Mouse (Mus musculus): ENCODE results near the gene Vav2. TPM values are rescaled to one million over a fixed set of nuclear protein-coding genes. Genes with fewer than 3 reads are reported as not detected.
A peak's percentile ranks its signal among the peaks of the same experiment; 100 is the strongest.

The Vav2 gene
- total and polyA plus RNA-seq, 2 experiments from 2014 or later = 6.4 to 33.6 TPM

GRCm38 (mm10) chr2:27268325-27268724, 158.5 kb downstream of the Vav2 start:
- DNase-seq (ENCODE audit: low spot score) = no peak
- WGBS = 66% methylated on average over 2 of the region's 2 CpGs
- H3K27ac ChIP-seq (ENCODE audit: low read depth, low read length) = no peak overlapping the region
- peaks cover 2% of the 10 kb centered on the region; the same call in 1 of the 2 replicates for H3K9me3 ChIP-seq (ENCODE audit: low read length)
- no peak for ATAC-seq (ENCODE audit: low FRiP score)
- no peak overlapping the region for H3K9ac ChIP-seq (replicated peaks; ENCODE audit: low read length, poor library complexity, severe bottlenecking)
- no peaks in the 10 kb centered on the region for H3K27me3 ChIP-seq (ENCODE audit: insufficient read depth, low read length)
- no peaks in the 10 kb centered on the region for H3K4me1 ChIP-seq (ENCODE audit: insufficient read depth, low read length)
- H3K4me2 ChIP-seq (ENCODE audit: low read depth, low read length, poor library complexity, severe bottlenecking) = no peak overlapping the region
- H3K4me3 ChIP-seq (ENCODE audit: low read depth, low read length) = no peak overlapping the region
- no peak for TF ChIP-seq CTCF (IDR thresholded peaks at IDR 0.05)
- peaks cover 50% of the 10 kb centered on the region for H3K36me3 ChIP-seq (ENCODE audit: insufficient read depth, low read length)

GRCm38 (mm10) chr2:27265819-27266218, 161.0 kb downstream of the Vav2 start:
- no peak overlapping the region for H3K27ac ChIP-seq (ENCODE audit: low read depth, low read length)
- no peak overlapping the region for H3K4me3 ChIP-seq (ENCODE audit: low read depth, low read length)
- WGBS = 90% methylated on average over 3 of the region's 3 CpGs
- no peaks in the 10 kb centered on the region for H3K27me3 ChIP-seq (ENCODE audit: insufficient read depth, low read length)
- no peak overlapping the region for H3K4me2 ChIP-seq (ENCODE audit: low read depth, low read length, poor library complexity, severe bottlenecking)
- DNase-seq (ENCODE audit: low spot score) = no peak
- H3K9ac ChIP-seq (replicated peaks; ENCODE audit: low read length, poor library complexity, severe bottlenecking) = no peak overlapping the region
- no peak for TF ChIP-seq CTCF (IDR thresholded peaks at IDR 0.05)
- H3K36me3 ChIP-seq (ENCODE audit: insufficient read depth, low read length) = peaks cover 49% of the 10 kb centered on the region
- peaks cover 2% of the 10 kb centered on the region; the same call in 1 of the 2 replicates for H3K9me3 ChIP-seq (ENCODE audit: low read length)
- ATAC-seq (ENCODE audit: low FRiP score) = no peak
- no peaks in the 10 kb centered on the region for H3K4me1 ChIP-seq (ENCODE audit: insufficient read depth, low read length)

GRCm38 (mm10) chr2:27262984-27263383, 163.8 kb downstream of the Vav2 start:
- ATAC-seq (ENCODE audit: low FRiP score) = no peak
- no peak for TF ChIP-seq CTCF (IDR thresholded peaks at IDR 0.05)
- 88% methylated on average over 4 of the region's 4 CpGs for WGBS

GRCm38 (mm10) chr2:27251434-27251833, 175.4 kb downstream of the Vav2 start:
- no peak overlapping the region for H3K4me2 ChIP-seq (ENCODE audit: low read depth, low read length, poor library complexity, severe bottlenecking)
- TF ChIP-seq CTCF (IDR thresholded peaks at IDR 0.05) = no peak; the same call in 1 of the 2 replicates
- H3K4me3 ChIP-seq (ENCODE audit: low read depth, low read length) = no peak overlapping the region
- H3K4me1 ChIP-seq (ENCODE audit: insufficient read depth, low read length) = no peaks in the 10 kb centered on the region
- no peaks in the 10 kb centered on the region for H3K9me3 ChIP-seq (ENCODE audit: low read length)
- no peak overlapping the region for H3K27ac ChIP-seq (ENCODE audit: low read depth, low read length)
- H3K9ac ChIP-seq (replicated peaks; ENCODE audit: low read length, poor library complexity, severe bottlenecking) = no peak overlapping the region
- H3K27me3 ChIP-seq (ENCODE audit: insufficient read depth, low read length) = no peaks in the 10 kb centered on the region
- DNase-seq (ENCODE audit: low spot score) = no peak
- no peaks in the 10 kb centered on the region for H3K36me3 ChIP-seq (ENCODE audit: insufficient read depth, low read length)
- no peak for ATAC-seq (ENCODE audit: low FRiP score)

More at GRCm38 (mm10) chr2:27262984-27263383, 163.8 kb downstream of the Vav2 start:
- H3K27me3 ChIP-seq (ENCODE audit: insufficient read depth, low read length) = no peaks in the 10 kb centered on the region
- H3K36me3 ChIP-seq (ENCODE audit: insufficient read depth, low read length) = peaks cover 35% of the 10 kb centered on the region
- H3K9ac ChIP-seq (replicated peaks; ENCODE audit: low read length, poor library complexity, severe bottlenecking) = no peak overlapping the region
- no peaks in the 10 kb centered on the region for H3K9me3 ChIP-seq (ENCODE audit: low read length)
- DNase-seq (ENCODE audit: low spot score) = no peak
- H3K4me2 ChIP-seq (ENCODE audit: low read depth, low read length, poor library complexity, severe bottlenecking) = no peak overlapping the region
- no peak overlapping the region for H3K27ac ChIP-seq (ENCODE audit: low read depth, low read length)
- H3K4me1 ChIP-seq (ENCODE audit: insufficient read depth, low read length) = no peaks in the 10 kb centered on the region
- no peak overlapping the region for H3K4me3 ChIP-seq (ENCODE audit: low read depth, low read length)

GRCm38 (mm10) chr2:27248211-27248610, 178.6 kb downstream of the Vav2 start, which contains the start of gene Sardh:
Sardh (minus strand) TSS chr2:27248337.
- H3K9me3 ChIP-seq (ENCODE audit: low read length) = no peaks in the 10 kb centered on the region
- WGBS = 84% methylated on average over 2 of the region's 2 CpGs
- H3K9ac ChIP-seq (replicated peaks; ENCODE audit: low read length, poor library complexity, severe bottlenecking) = no peak within 1 kb of the TSS
- no peak for ATAC-seq (ENCODE audit: low FRiP score)
- no peaks in the 10 kb centered on the region for H3K4me1 ChIP-seq (ENCODE audit: insufficient read depth, low read length)
- no peak within 1 kb of the TSS for H3K4me2 ChIP-seq (ENCODE audit: low read depth, low read length, poor library complexity, severe bottlenecking)
- H3K27me3 ChIP-seq (ENCODE audit: insufficient read depth, low read length) = no peaks in the 10 kb centered on the region
- DNase-seq (ENCODE audit: low spot score) = no peak
- no peaks in the 10 kb centered on the region for H3K36me3 ChIP-seq (ENCODE audit: insufficient read depth, low read length)
- no peak within 1 kb of the TSS for H3K27ac ChIP-seq (ENCODE audit: low read depth, low read length)
- no peak within 1 kb of the TSS for H3K4me3 ChIP-seq (ENCODE audit: low read depth, low read length)
- TF ChIP-seq CTCF (IDR thresholded peaks at IDR 0.05) = no peak

GRCm38 (mm10) chr2:27247487-27247863, 179.4 kb downstream of the Vav2 start:
- no peak overlapping the region for H3K4me3 ChIP-seq (ENCODE audit: low read depth, low read length)
- H3K36me3 ChIP-seq (ENCODE audit: insufficient read depth, low read length) = no peaks in the 10 kb centered on the region
- TF ChIP-seq CTCF (IDR thresholded peaks at IDR 0.05) = no peak
- H3K27me3 ChIP-seq (ENCODE audit: insufficient read depth, low read length) = no peaks in the 10 kb centered on the region
- no peak overlapping the region for H3K4me2 ChIP-seq (ENCODE audit: low read depth, low read length, poor library complexity, severe bottlenecking)
- 0 out of 2 replicates have a peak, but pooled peaks have one; percentile 31 for ATAC-seq (ENCODE audit: low FRiP score)
- H3K9ac ChIP-seq (replicated peaks; ENCODE audit: low read length, poor library complexity, severe bottlenecking) = no peak overlapping the region
- H3K27ac ChIP-seq (ENCODE audit: low read depth, low read length) = no peak overlapping the region
- DNase-seq (ENCODE audit: low spot score) = no peak
- 57% methylated on average over 2 of the region's 2 CpGs for WGBS
- no peaks in the 10 kb centered on the region for H3K9me3 ChIP-seq (ENCODE audit: low read length)
- no peaks in the 10 kb centered on the region for H3K4me1 ChIP-seq (ENCODE audit: insufficient read depth, low read length)

All from midbrain, postnatal 0 days (tissue).